Mouse (Mus musculus) liver, embryonic 14.5 days (tissue): ENCODE measurements around the gene Palmd. TPM values are rescaled to one million over a fixed set of nuclear protein-coding genes. Genes with fewer than 3 reads are reported as not detected.

Experiments used
- ATAC-seq: fragments of 200-750 bp; cut with Nextera tagmentation; 2 replicates; pipeline ENCODE4 v1.8.0; 2017; ENCODE audit warnings: moderate number of reproducible peaks, mild to moderate bottlenecking, moderate library complexity; ENCODE audit not compliant: insufficient read depth
- DNase-seq, 3 experiments: peaks; one replicate each; pipeline ENCODE4 v3.0.0-alpha.2; 2012 to 2013; ENCODE audit warnings: low read depth in 3 of 3, low spot score in 3 of 3
- H3K27ac ChIP-seq: fragments of 300-500 bp; sonication (generic); 2 replicates; pipeline ENCODE4 v1.5.1; 2014; ENCODE audit warnings: moderate library complexity, mild to moderate bottlenecking, control low read depth, inconsistent platforms
- H3K27me3 ChIP-seq: fragments of 300-500 bp; sonication (generic); 2 replicates; pipeline ENCODE4 v1.6.1; 2014; ENCODE audit warnings: mild to moderate bottlenecking, low read length, moderate library complexity; ENCODE audit not compliant: control insufficient read depth, insufficient read depth
- H3K36me3 ChIP-seq: fragments of 300-500 bp; sonication (generic); replicated peaks from 2 replicates; pipeline ENCODE4 v1.6.1; 2014; ENCODE audit warnings: low read depth; ENCODE audit not compliant: control insufficient read depth, insufficient read depth
- H3K4me1 ChIP-seq, 2 experiments: fragments of 200-500 bp in 1 of 2; fragments of 300-500 bp in 1 of 2; sonication (generic) in 1 of 2; replicated peaks; 2 replicates each; pipeline ENCODE4 v1.6.1; 2012 to 2014; ENCODE audit warnings: antibody characterized with exemption in 1 of 2, inconsistent platforms in 1 of 2, low read length in 1 of 2; ENCODE audit not compliant: control insufficient read depth in 2 of 2, insufficient read depth in 2 of 2
- H3K4me2 ChIP-seq: fragments of 300-500 bp; sonication (generic); 2 replicates; pipeline ENCODE4 v1.6.1; 2014; ENCODE audit warnings: low read depth, mild to moderate bottlenecking, control low read depth, moderate library complexity
- H3K4me3 ChIP-seq, 2 experiments: fragments of 200-500 bp in 1 of 2; fragments of 300-500 bp in 1 of 2; sonication (generic) in 1 of 2; 2 replicates each; pipeline ENCODE4 v1.5.1; 2012 to 2014; ENCODE audit warnings: low read depth in 2 of 2, low read length in 2 of 2, mild to moderate bottlenecking in 2 of 2, control low read depth in 1 of 2, inconsistent platforms in 1 of 2, moderate library complexity in 1 of 2; ENCODE audit not compliant: insufficient read depth in 1 of 2
- H3K9ac ChIP-seq: fragments of 300-500 bp; sonication (generic); replicated peaks from 2 replicates; pipeline ENCODE4 v1.6.1; 2014; ENCODE audit warnings: mild to moderate bottlenecking, control low read depth, moderate library complexity
- H3K9me3 ChIP-seq: fragments of 300-500 bp; sonication (generic); 2 replicates; pipeline ENCODE4 v1.6.1; 2016; ENCODE audit warnings: low read length, mixed read lengths; ENCODE audit not compliant: control insufficient read depth
- CTCF ChIP-seq: IDR thresholded peaks from 2 replicates; pipeline ENCODE4 v1.5.1; 2016; ENCODE audit warnings: antibody characterized with exemption, low read depth, control low read depth
- EP300 ChIP-seq: IDR thresholded peaks from 2 replicates; pipeline ENCODE4 v1.6.1; 2016; ENCODE audit warnings: antibody characterized with exemption, low read depth
- WGBS: fragments of 180-500 bp; shearing (Covaris S2); extraction: QIAGEN DNeasy Blood & Tissue Kit; methylation state at CpG from one replicate; pipeline ENCODE4 v1.1.7; 2014; ENCODE audit not compliant: insufficient replicate concordance; 5-methylcytosine and 5-hydroxymethylcytosine counted together
- polyA plus RNA-seq, 2 experiments: library from polyadenylated mRNA; depleted of rRNA in 1 of 2; stranded (reverse) in 1 of 2; unstranded in 1 of 2; fragments of >200 nt; fragmentation: Nextera tagmentation in 1 of 2; extraction: Ambion mirVana in 1 of 2; gene quantifications; 2 replicates each; pipeline versions ENCODE4 v1.2.1 to v1.2.3; 2012 to 2014

Palmd gene
- polyA plus RNA-seq, 2 experiments, result 1.3 to 2.2 TPM

GRCm38 (mm10) chr3:116952242-116952899 lies 16.4 kb downstream of the Palmd start:
- no peak overlapping the region for H3K4me2 ChIP-seq
- no peak overlapping the region for H3K9ac ChIP-seq
- no peak overlapping the region for H3K4me3 ChIP-seq
- no peaks in the 10 kb centered on the region for H3K36me3 ChIP-seq
- H3K27me3 ChIP-seq, result no peaks in the 10 kb centered on the region
- no peaks in the 10 kb centered on the region for H3K9me3 ChIP-seq
- TF ChIP-seq EP300, result no peak
- no peak for TF ChIP-seq CTCF
- DNase-seq, result no peak
- no peak overlapping the region for H3K27ac ChIP-seq
- ATAC-seq, result no peak
- 0 out of 4 replicates have a peak, but pooled peaks cover 0 to 2% of the 10 kb centered on the region in 2 experiments for H3K4me1 ChIP-seq
- 62% methylated on average over 8 of the region's 8 CpGs for WGBS

- Histone ChIP-seq H3K27me3 (no peaks in the 10 kb centered on the region), H3K27ac (no peak overlapping the region), H3K9me3 (no peaks in the 10 kb centered on the region), H3K4me3 (no peak overlapping the region), H3K9ac (no peak overlapping the region), H3K4me1 (0 out of 4 replicates have a peak, but pooled peaks cover 0 to 2% of the 10 kb centered on the region in 2 experiments), H3K36me3 (no peaks in the 10 kb centered on the region), H3K4me2 (no peak overlapping the region)
- WGBS, result 56% methylated on average over 3 of the region's 3 CpGs
- TF ChIP-seq CTCF, result no peak
- no peak for TF ChIP-seq EP300
- ATAC-seq (no peak), DNase-seq (no peak)
These were observed 17.3 kb downstream of the Palmd start for GRCm38 (mm10) chr3:116951489-116951888.

- Histone ChIP-seq H3K27me3 (no peaks in the 10 kb centered on the region), H3K4me1 (0 out of 4 replicates have a peak, but pooled peaks cover 0 to 2% of the 10 kb centered on the region in 2 experiments), H3K9me3 (no peaks in the 10 kb centered on the region), H3K4me3 (no peak overlapping the region), H3K36me3 (no peaks in the 10 kb centered on the region), H3K4me2 (no peak overlapping the region), H3K9ac (no peak overlapping the region), H3K27ac (no peak overlapping the region)
- DNase-seq (no peak), ATAC-seq (no peak)
- TF ChIP-seq EP300 (no peak), CTCF (no peak)
- WGBS, result 61% methylated on average over 6 of the region's 6 CpGs
These were observed 18.1 kb downstream of the Palmd start for GRCm38 (mm10) chr3:116950665-116951115.

GRCm38 (mm10) chr3:116946476-116946875 lies 22.3 kb downstream of the Palmd start:
- H3K4me1 ChIP-seq, result no peaks in the 10 kb centered on the region
- no peak overlapping the region for H3K9ac ChIP-seq
- ATAC-seq, result no peak
- TF ChIP-seq CTCF (no peak), EP300 (no peak)
- H3K27ac ChIP-seq, result no peak overlapping the region
- 47% methylated on average over 4 of the region's 4 CpGs for WGBS
- H3K9me3 ChIP-seq, result no peaks in the 10 kb centered on the region
- H3K4me3 ChIP-seq, result no peak overlapping the region
- DNase-seq, result no peak
- H3K36me3 ChIP-seq, result no peaks in the 10 kb centered on the region
- H3K27me3 ChIP-seq, result no peaks in the 10 kb centered on the region
- H3K4me2 ChIP-seq, result no peak overlapping the region

DNA sequence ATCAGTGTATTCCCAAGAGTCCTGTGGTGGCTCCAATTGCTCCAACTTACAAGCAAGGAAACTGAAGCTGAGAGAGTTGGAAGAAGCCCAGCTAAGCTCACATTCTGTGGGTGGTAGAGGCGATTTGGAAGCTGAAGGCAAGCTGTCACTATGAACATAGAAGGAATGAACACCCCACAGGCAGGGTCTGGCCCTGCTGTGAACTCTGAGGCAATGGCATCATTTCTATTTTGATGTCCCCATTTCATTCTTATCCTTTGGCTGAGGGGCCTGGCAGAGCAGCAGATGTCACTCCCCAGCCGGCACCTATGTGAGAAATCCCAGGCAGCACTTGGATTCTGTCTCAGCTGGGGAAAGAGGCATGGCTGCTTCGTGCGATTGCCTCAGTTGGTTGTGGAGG lies 25.4 kb downstream of the Palmd start:
- ATAC-seq (no peak), DNase-seq (no peak)
- H3K27me3 ChIP-seq, result no peaks in the 10 kb centered on the region
- no peaks in the 10 kb centered on the region for H3K9me3 ChIP-seq
- H3K36me3 ChIP-seq, result no peaks in the 10 kb centered on the region
- no peak overlapping the region for H3K9ac ChIP-seq
- no peak overlapping the region for H3K4me3 ChIP-seq
- WGBS, result 61% methylated on average over 4 of the region's 4 CpGs
- no peak for TF ChIP-seq CTCF
- no peak for TF ChIP-seq EP300
- H3K27ac ChIP-seq, result no peak overlapping the region
- H3K4me2 ChIP-seq, result no peak overlapping the region
- H3K4me1 ChIP-seq, result no peaks in the 10 kb centered on the region
